Mouse (Mus musculus) cerebellum, adult 9-11 months (tissue): ENCODE data around the gene March6.

Experiments
- DNase-seq: peaks from one replicate; pipeline ENCODE4 v3.0.0; 2022

The March6 gene

GRCm38 (mm10) chr15:31530659-31531445 lies at the start of gene March6:
Gene March6, minus strand, starts transcription at chr15:31531053.
- peak; percentile 95 for DNase-seq

- no peak for DNase-seq
Measured at GRCm38 (mm10) chr15:31576076-31576475, 45.2 kb upstream of the March6 start.

GRCm38 (mm10) chr15:31573692-31574091 lies 42.8 kb upstream of the March6 start:
- DNase-seq, result no peak

- DNase-seq, result no peak
Measured at GRCm38 (mm10) chr15:31573287-31573686, 42.4 kb upstream of the March6 start.

- DNase-seq, result no peak
Measured at GRCm38 (mm10) chr15:31571906-31572722, 41.3 kb upstream of the March6 start.

- no peak for DNase-seq
Measured at GRCm38 (mm10) chr15:31570959-31571358, 40.1 kb upstream of the March6 start.

GRCm38 (mm10) chr15:31569325-31570022 lies 38.6 kb upstream of the March6 start:
- no peak for DNase-seq

- no peak for DNase-seq
Measured at GRCm38 (mm10) chr15:31568581-31568996, 37.7 kb upstream of the March6 start.

- DNase-seq, result no peak
Measured at GRCm38 (mm10) chr15:31567431-31567830, 36.6 kb upstream of the March6 start.

GRCm38 (mm10) chr15:31565786-31566185 lies 34.9 kb upstream of the March6 start:
- no peak for DNase-seq

GRCm38 (mm10) chr15:31565184-31565583 lies 34.3 kb upstream of the March6 start, which contains the start of gene Cmbl:
Gene Cmbl, plus strand, starts transcription at chr15:31565389.
- no peak for DNase-seq

GRCm38 (mm10) chr15:31563577-31564546 lies 33.0 kb upstream of the March6 start:
- DNase-seq, result no peak

GRCm38 (mm10) chr15:31562847-31563246 lies 32.0 kb upstream of the March6 start:
- no peak for DNase-seq

GRCm38 (mm10) chr15:31561976-31562375 lies 31.1 kb upstream of the March6 start:
- no peak for DNase-seq

GRCm38 (mm10) chr15:31561390-31561789 lies 30.5 kb upstream of the March6 start:
- no peak for DNase-seq

- no peak for DNase-seq
Measured at GRCm38 (mm10) chr15:31554855-31555254, 24.0 kb upstream of the March6 start.

GRCm38 (mm10) chr15:31550381-31550780 lies 19.5 kb upstream of the March6 start:
- no peak for DNase-seq

- no peak for DNase-seq
Measured at GRCm38 (mm10) chr15:31547421-31547820, 16.6 kb upstream of the March6 start.

- DNase-seq, result no peak
Measured at GRCm38 (mm10) chr15:31546291-31546690, 15.4 kb upstream of the March6 start.

- DNase-seq, result no peak
Measured at GRCm38 (mm10) chr15:31545058-31545457, 14.2 kb upstream of the March6 start.

- DNase-seq, result no peak
Measured at GRCm38 (mm10) chr15:31543246-31543645, 12.4 kb upstream of the March6 start.
